Mouse (Mus musculus) intestine, postnatal 0 days (tissue): ENCODE results near the gene Ccno. TPM values are rescaled to one million over a fixed set of nuclear protein-coding genes. Genes with fewer than 3 reads are reported as not detected.

Experiments used
- ATAC-seq: fragments of 200-750 bp; cut with Nextera tagmentation; 2 replicates; pipeline ENCODE4 v1.8.0; 2017; ENCODE audit warnings: mild to moderate bottlenecking, moderate TSS enrichment, moderate library complexity
- H3K27ac ChIP-seq: fragments of 300-500 bp; sonication (generic); 2 replicates; pipeline ENCODE4 v1.5.1; 2014; ENCODE audit warnings: mild to moderate bottlenecking, low read depth, low read length, moderate library complexity
- H3K27me3 ChIP-seq: fragments of 300-500 bp; sonication (generic); replicated peaks from 2 replicates; pipeline ENCODE4 v1.6.1; 2014; ENCODE audit warnings: low read length, mixed read lengths; ENCODE audit not compliant: control insufficient read depth, insufficient read depth
- H3K36me3 ChIP-seq: fragments of 300-500 bp; sonication (generic); 2 replicates; pipeline ENCODE4 v1.6.1; 2014; ENCODE audit warnings: mild to moderate bottlenecking, moderate library complexity; ENCODE audit not compliant: control insufficient read depth, insufficient read depth
- H3K4me1 ChIP-seq: fragments of 300-500 bp; sonication (generic); replicated peaks from 2 replicates; pipeline ENCODE4 v1.6.1; 2014; ENCODE audit warnings: antibody characterized with exemption, low read length, mixed read lengths; ENCODE audit not compliant: control insufficient read depth, insufficient read depth
- H3K4me2 ChIP-seq: fragments of 300-500 bp; sonication (generic); replicated peaks from 2 replicates; pipeline ENCODE4 v1.6.1; 2014; ENCODE audit warnings: low read depth, mild to moderate bottlenecking, moderate library complexity
- H3K4me3 ChIP-seq: fragments of 300-500 bp; sonication (generic); 2 replicates; pipeline ENCODE4 v1.5.1; 2014; ENCODE audit warnings: low read depth, low read length
- H3K9ac ChIP-seq: fragments of 300-500 bp; sonication (generic); 2 replicates; pipeline ENCODE4 v1.6.1; 2014; ENCODE audit warnings: mild to moderate bottlenecking, low read depth, low read length
- H3K9me3 ChIP-seq: fragments of 300-500 bp; sonication (generic); 2 replicates; pipeline ENCODE4 v1.6.1; 2016; ENCODE audit warnings: mixed run types; ENCODE audit not compliant: control insufficient read depth
- CTCF ChIP-seq: sonication (generic); IDR thresholded peaks from 2 replicates; pipeline ENCODE4 v1.5.1; 2016; ENCODE audit warnings: low read depth, mild to moderate bottlenecking, control low read depth, antibody characterized with exemption, moderate library complexity
- WGBS: fragments of 180-500 bp; shearing (Covaris S2); extraction: QIAGEN DNeasy Blood & Tissue Kit; methylation state at CpG from one replicate; pipeline ENCODE4 v1.1.7; 2014; 5-methylcytosine and 5-hydroxymethylcytosine counted together
- polyA plus RNA-seq: library from polyadenylated mRNA; unstranded; fragments of >200 nt; fragmentation: Nextera tagmentation; extraction: Ambion mirVana; gene quantifications from 2 replicates; pipeline ENCODE4 v1.2.1, GENCODE M21; 2015

The Ccno gene
- polyA plus RNA-seq, 1 experiment from 2014 or later = 0.12 TPM

DNA sequence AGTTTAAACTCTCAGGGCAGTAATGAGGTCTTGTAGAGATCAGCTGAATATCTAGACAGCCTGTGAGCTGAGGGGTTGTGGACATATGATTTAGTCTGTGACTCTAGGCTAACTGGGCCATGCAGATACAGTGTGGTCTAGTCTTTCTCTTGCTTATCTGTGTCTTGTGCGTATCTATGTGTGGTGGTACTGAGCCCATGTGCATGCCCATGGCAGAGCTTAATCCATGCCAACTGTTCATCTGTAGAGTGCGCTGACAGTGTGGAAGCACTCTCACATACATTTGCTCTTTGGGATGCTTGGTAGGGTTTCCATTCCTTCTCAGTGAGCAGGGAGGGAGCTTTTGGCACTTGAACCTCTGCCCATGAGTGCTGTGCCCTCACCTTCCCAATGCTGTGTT lies 33.9 kb downstream of the Ccno start:
- Histone ChIP-seq H3K4me3 (no peak overlapping the region), H3K9me3 (no peaks in the 10 kb centered on the region), H3K27me3 (no peaks in the 10 kb centered on the region), H3K4me2 (no peak overlapping the region), H3K36me3 (no peaks in the 10 kb centered on the region), H3K27ac (no peak overlapping the region), H3K9ac (no peak overlapping the region), H3K4me1 (0 out of 2 replicates have a peak, but pooled peaks cover 2% of the 10 kb centered on the region)
- TF ChIP-seq CTCF = no peak
- WGBS = 88% methylated on average over 2 of the region's 2 CpGs
- ATAC-seq = no peak

DNA sequence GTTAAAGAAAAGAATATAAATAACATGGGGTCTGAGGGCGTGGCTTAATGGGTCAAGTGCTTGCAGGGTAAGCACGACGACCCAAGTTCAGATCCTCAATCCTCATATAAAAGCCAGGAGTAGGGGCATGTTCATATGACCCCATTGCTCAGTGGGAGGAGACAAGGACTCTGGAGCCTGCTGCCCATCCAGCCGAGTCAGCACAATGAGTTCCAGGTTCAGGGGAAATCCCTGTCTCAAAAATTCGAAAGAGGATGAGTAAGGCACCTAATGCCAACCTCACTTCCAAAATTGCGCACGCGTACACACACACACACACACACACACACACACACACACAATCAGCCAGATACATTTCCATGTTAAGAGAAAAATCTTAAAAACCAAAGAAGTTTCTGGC lies 34.9 kb downstream of the Ccno start:
- H3K4me3 ChIP-seq = no peak overlapping the region
- H3K9ac ChIP-seq = no peak overlapping the region
- TF ChIP-seq CTCF = no peak
- H3K9me3 ChIP-seq = no peaks in the 10 kb centered on the region
- H3K27ac ChIP-seq = no peak overlapping the region
- no peak for ATAC-seq
- no peaks in the 10 kb centered on the region for H3K27me3 ChIP-seq
- WGBS = 69% methylated on average over 8 of the region's 8 CpGs
- H3K4me1 ChIP-seq = 0 out of 2 replicates have a peak, but pooled peaks cover 2% of the 10 kb centered on the region
- no peaks in the 10 kb centered on the region for H3K36me3 ChIP-seq
- H3K4me2 ChIP-seq = no peak overlapping the region

DNA sequence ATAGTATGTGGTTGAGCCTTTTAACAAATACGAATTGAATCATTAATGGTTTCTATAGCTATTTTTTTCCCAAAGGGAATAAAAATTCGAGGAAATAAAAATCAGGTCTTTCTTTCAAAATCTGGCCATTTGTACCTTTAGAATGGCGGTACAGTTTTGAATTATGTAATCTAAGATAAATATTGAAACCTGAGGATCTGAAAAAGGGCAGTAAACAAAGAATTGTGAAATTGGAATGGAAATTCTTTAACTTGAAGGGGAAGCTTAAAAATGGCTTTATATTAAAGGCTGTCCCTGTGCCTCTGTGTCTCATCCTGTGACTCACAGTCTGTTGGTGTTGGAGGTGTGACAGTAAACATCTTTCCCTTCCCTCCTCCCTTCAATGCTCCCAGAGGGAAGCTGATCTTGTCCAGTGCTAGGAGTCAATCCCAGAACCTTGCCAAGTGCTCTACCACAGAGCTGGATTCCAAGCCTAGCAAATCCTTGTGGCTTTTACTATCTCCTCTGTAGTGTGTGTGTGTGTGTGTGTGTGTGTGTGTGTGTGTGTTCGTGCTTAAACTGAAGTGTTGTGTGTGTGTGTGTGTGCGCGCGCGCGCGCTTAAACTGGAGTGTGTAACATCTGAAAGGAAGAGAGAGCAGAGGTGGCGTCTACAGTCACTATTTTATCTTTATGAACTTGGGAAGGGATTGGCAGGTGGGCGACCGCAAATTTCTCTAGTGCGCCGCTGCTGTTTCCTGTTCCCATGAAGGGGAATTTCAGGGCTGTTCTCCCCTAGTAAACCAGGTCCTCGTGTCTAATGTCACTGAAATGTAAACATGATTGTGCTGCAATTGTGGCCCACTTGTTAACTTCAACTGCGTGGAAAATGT lies 35.9 kb downstream of the Ccno start:
- Histone ChIP-seq H3K27ac (no peak overlapping the region), H3K4me1 (0 out of 2 replicates have a peak, but pooled peaks cover 2% of the 10 kb centered on the region), H3K4me3 (no peak overlapping the region), H3K9ac (no peak overlapping the region), H3K9me3 (no peaks in the 10 kb centered on the region), H3K36me3 (no peaks in the 10 kb centered on the region), H3K4me2 (no peak overlapping the region), H3K27me3 (no peaks in the 10 kb centered on the region)
- WGBS = 69% methylated on average over 17 of the region's 17 CpGs
- ATAC-seq = no peak
- no peak for TF ChIP-seq CTCF

DNA sequence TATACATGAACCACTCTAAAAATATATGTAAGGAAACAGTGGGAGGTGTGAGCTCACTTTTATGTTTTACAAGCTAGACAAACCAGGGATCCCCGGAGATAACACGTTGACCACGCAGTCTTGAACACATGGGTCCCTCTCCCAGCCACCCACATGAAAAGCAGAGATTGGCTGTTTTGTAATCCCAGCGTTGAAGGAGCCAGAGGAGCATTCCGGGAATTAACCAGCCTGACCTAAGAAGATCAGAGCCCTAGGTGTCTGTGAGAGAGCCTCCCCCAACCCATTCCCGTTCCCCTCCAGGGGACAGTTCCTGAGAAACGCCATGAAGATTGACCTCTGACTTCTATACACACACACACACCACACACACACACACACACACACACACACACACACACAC lies 43.7 kb downstream of the Ccno start:
- no peak for ATAC-seq
- peak overlapping the region; percentile 88 for H3K4me2 ChIP-seq
- 0 out of 2 replicates have a peak, but pooled peaks cover 5% of the 10 kb centered on the region for H3K4me1 ChIP-seq
- no peaks in the 10 kb centered on the region for H3K36me3 ChIP-seq
- H3K4me3 ChIP-seq = peak overlapping the region; percentile 46
- WGBS = 2% methylated on average over 7 of the region's 7 CpGs
- H3K9me3 ChIP-seq = no peaks in the 10 kb centered on the region
- peaks cover 49% of the 10 kb centered on the region for H3K27me3 ChIP-seq
- TF ChIP-seq CTCF = no peak
- H3K27ac ChIP-seq = no peak overlapping the region
- H3K9ac ChIP-seq = no peak overlapping the region

DNA sequence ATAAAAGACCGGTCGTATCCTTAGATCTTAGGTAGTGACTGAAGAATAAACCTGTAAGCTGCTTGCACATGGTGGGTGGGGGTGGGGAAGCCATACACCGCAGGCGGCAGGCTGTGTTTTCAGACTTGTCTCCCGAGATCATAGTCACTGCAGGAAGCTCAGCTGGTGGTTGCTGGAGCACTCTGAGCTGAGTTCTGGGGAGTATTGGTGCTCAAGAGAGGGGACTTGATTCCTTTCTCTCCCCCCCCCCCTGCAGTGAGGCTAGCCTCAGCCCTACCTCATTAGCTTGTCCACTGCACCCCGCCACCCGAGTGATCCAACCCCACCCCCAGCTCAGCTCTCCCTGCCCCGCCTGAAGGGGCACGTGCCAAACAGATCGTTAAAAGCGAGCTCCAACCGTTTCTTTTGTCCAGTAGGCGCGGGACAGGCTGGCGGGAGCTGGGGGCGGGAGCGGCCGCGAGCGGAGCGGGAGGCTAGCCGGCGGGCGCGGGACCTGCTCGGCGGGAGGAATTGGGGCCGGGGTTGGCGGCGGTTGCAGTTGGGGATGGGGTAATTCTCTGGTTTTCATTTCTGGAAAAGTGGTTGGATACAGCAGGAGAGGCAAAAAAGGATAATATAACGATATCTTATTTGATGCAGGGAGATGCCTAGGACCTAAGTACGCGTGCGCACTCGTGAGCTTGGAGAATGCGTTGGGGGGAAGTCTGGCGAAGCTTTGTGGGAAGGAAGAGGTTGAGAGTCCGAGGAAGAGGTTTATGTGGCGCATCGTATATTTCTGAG lies 44.4 kb downstream of the Ccno start:
- peak overlapping the region; percentile 88 for H3K4me2 ChIP-seq
- H3K27me3 ChIP-seq = peaks cover 49% of the 10 kb centered on the region
- no peaks in the 10 kb centered on the region for H3K36me3 ChIP-seq
- H3K4me1 ChIP-seq = 0 out of 2 replicates have a peak, but pooled peaks cover 5% of the 10 kb centered on the region
- no peak for TF ChIP-seq CTCF
- whole genome bisulfite sequencing = 1% methylated on average over 40 of the region's 40 CpGs
- no peak overlapping the region for H3K9ac ChIP-seq
- ATAC-seq = no peak
- H3K4me3 ChIP-seq = peak overlapping the region; percentile 46
- H3K27ac ChIP-seq = no peak overlapping the region
- H3K9me3 ChIP-seq = no peaks in the 10 kb centered on the region

DNA sequence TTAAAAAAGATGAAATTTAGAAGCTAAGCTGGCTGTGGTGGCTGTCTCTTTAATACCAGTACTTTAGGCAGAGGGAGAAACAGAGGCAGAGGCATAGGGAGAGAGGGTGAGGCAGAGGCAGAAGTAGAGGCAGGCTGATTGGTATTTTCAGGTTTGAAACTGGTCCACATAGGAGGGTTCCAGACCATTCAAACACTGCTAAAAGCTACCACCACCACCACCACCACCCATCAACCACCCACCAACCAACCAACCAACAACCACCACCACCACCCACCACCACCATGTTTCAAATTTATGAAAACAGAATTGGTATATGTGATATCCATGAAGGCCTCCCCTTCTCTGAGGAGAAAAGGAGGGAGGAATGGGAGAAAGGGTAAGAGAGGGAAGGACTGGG lies 45.2 kb downstream of the Ccno start:
- TF ChIP-seq CTCF = no peak
- Histone ChIP-seq H3K4me1 (0 out of 2 replicates have a peak, but pooled peaks cover 5% of the 10 kb centered on the region), H3K4me3 (no peak overlapping the region), H3K27me3 (peaks cover 53% of the 10 kb centered on the region), H3K9ac (no peak overlapping the region), H3K4me2 (no peak overlapping the region), H3K27ac (no peak overlapping the region), H3K36me3 (no peaks in the 10 kb centered on the region), H3K9me3 (no peaks in the 10 kb centered on the region)
- ATAC-seq = no peak
